Mouse (Mus musculus) embryo, embryonic 10.5 days (tissue): Measurements from ENCODE around the gene Kazn.

Experiments used
- DNase-seq: peaks from one replicate; pipeline ENCODE4 v3.0.0-alpha.2; 2015; ENCODE audit warnings: low spot score

Kazn gene

GRCm38 (mm10) chr4:142118522-142118921 is 120.7 kb downstream of the Kazn start:
- DNase-seq: peak; percentile 63

- DNase-seq: no peak
Observed at GRCm38 (mm10) chr4:142117993-142118392, 121.2 kb downstream of the Kazn start.

- DNase-seq: peak; percentile 40
Observed at GRCm38 (mm10) chr4:142113306-142113705, 125.9 kb downstream of the Kazn start.

- no peak for DNase-seq
Observed at GRCm38 (mm10) chr4:142103081-142103671, 136.0 kb downstream of the Kazn start.

- DNase-seq: peak; percentile 89
Observed at GRCm38 (mm10) chr4:142098303-142098702, 140.9 kb downstream of the Kazn start.

GRCm38 (mm10) chr4:142097871-142098270 is 141.3 kb downstream of the Kazn start:
- peak; percentile 18 for DNase-seq

GRCm38 (mm10) chr4:142095513-142096241 is 143.5 kb downstream of the Kazn start:
- peak; percentile 27 for DNase-seq

- DNase-seq: no peak
Observed at GRCm38 (mm10) chr4:142094386-142094785, 144.8 kb downstream of the Kazn start.

GRCm38 (mm10) chr4:142091100-142091499 is 148.1 kb downstream of the Kazn start:
- no peak for DNase-seq

GRCm38 (mm10) chr4:142089966-142090365 is 149.2 kb downstream of the Kazn start:
- DNase-seq: no peak

GRCm38 (mm10) chr4:142088836-142089235 is 150.4 kb downstream of the Kazn start:
- no peak for DNase-seq

- no peak for DNase-seq
Observed at GRCm38 (mm10) chr4:142088409-142088808, 150.8 kb downstream of the Kazn start.

- no peak for DNase-seq
Observed at GRCm38 (mm10) chr4:142084936-142085563, 154.2 kb downstream of the Kazn start.

GRCm38 (mm10) chr4:142084131-142084899 is 154.9 kb downstream of the Kazn start, which contains the start of gene Tmem51:
TSS of gene Tmem51 (minus strand) at chr4:142084304.
- peak; percentile 65 for DNase-seq

GRCm38 (mm10) chr4:142083762-142084130 is 155.5 kb downstream of the Kazn start:
- peak; percentile 84 for DNase-seq

- no peak for DNase-seq
Observed at GRCm38 (mm10) chr4:142083193-142083592, 156.0 kb downstream of the Kazn start.

GRCm38 (mm10) chr4:142082703-142083102 is 156.5 kb downstream of the Kazn start:
- DNase-seq: no peak

GRCm38 (mm10) chr4:142081631-142082283 is 157.4 kb downstream of the Kazn start:
- no peak for DNase-seq

- no peak for DNase-seq
Observed at GRCm38 (mm10) chr4:142080901-142081630, 158.1 kb downstream of the Kazn start.

GRCm38 (mm10) chr4:142080487-142080767 is 158.8 kb downstream of the Kazn start:
- DNase-seq: no peak
